Mouse (Mus musculus) limb, embryonic 15.5 days (tissue): ENCODE data around the gene 4931428F04Rik. TPM values are rescaled to one million over a fixed set of nuclear protein-coding genes. Genes with fewer than 3 reads are reported as not detected.

Source experiments
- ATAC-seq: fragments of 200-750 bp; cut with Nextera tagmentation; 2 replicates; pipeline ENCODE4 v1.8.0; 2017; ENCODE audit warnings: low read depth, moderate TSS enrichment; ENCODE audit not compliant: insufficient number of reproducible peaks, low FRiP score, low TSS enrichment
- H3K27ac ChIP-seq: fragments of 300-500 bp; sonication (generic); 2 replicates; pipeline ENCODE4 v1.5.1; 2015; ENCODE audit warnings: moderate library complexity, mild to moderate bottlenecking, inconsistent platforms
- H3K27me3 ChIP-seq: fragments of 300-500 bp; sonication (generic); 2 replicates; pipeline ENCODE4 v1.6.1; 2015; ENCODE audit warnings: inconsistent platforms
- H3K36me3 ChIP-seq: fragments of 300-500 bp; sonication (generic); 2 replicates; pipeline ENCODE4 v1.6.1; 2015; ENCODE audit warnings: inconsistent platforms
- H3K4me1 ChIP-seq: fragments of 300-500 bp; sonication (generic); 2 replicates; pipeline ENCODE4 v1.6.1; 2015; ENCODE audit warnings: inconsistent platforms
- H3K4me2 ChIP-seq: fragments of 300-500 bp; sonication (generic); 2 replicates; pipeline ENCODE4 v1.6.1; 2015; ENCODE audit warnings: mild to moderate bottlenecking, inconsistent platforms
- H3K4me3 ChIP-seq: fragments of 300-500 bp; sonication (generic); 2 replicates; pipeline ENCODE4 v1.5.1; 2015; ENCODE audit warnings: mild to moderate bottlenecking, inconsistent platforms
- H3K9ac ChIP-seq: fragments of 300-500 bp; sonication (generic); 2 replicates; pipeline ENCODE4 v1.6.1; 2015; ENCODE audit warnings: inconsistent platforms
- H3K9me3 ChIP-seq: fragments of 300-500 bp; sonication (generic); 2 replicates; pipeline ENCODE4 v1.6.1; 2016; ENCODE audit warnings: inconsistent platforms
- WGBS: fragments of 180-500 bp; shearing (Covaris S2); methylation state at CpG from one replicate; pipeline ENCODE4 v1.1.7; 2015; 5-methylcytosine and 5-hydroxymethylcytosine counted together
- polyA plus RNA-seq: library from polyadenylated mRNA; unstranded; fragments of >200 nt; fragmentation: Nextera tagmentation; extraction: Ambion mirVana; gene quantifications from 2 replicates; pipeline ENCODE4 v1.2.1, GENCODE M21; 2015

4931428F04Rik gene
- polyA plus RNA-seq, 1 experiment from 2014 or later, result 11.1 TPM

DNA sequence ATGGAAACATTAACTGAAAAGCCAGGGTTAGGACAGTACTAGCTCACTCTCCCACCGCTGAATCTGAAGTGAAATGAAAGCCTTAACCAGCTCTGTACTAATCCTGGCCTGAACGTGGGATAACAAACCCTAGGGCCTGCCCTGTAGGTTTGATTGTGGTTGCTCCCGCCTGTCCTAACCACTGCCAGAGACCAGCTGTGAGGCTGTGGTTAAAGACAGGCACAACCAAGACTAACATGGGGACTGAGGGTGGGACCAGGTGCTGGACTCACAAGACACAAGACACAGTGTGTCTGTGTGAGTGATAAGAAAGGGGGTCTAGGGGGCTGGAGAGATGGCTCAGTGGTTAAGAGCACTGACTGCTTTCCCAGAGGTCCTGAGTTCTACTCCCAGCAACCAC is 9.1 kb downstream of the 4931428F04Rik start:
- no peak for ATAC-seq

DNA sequence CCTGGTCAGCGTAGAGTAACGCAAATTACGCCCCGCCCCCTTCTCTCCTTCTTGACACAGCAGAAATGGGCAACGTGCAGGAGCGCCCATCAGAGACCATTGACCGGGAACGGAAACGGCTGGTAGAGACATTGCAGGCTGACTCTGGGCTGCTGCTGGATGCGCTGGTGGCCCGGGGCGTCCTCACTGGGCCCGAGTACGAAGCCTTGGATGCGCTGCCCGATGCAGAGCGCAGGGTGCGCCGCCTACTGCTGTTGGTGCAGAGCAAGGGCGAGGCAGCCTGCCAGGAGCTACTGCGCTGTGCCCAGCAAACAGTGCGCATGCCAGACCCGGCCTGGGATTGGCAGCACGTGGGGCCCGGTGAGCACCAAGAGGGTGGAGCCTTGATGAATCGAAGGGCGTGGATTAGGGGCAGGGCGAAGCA is 10.7 kb downstream of the 4931428F04Rik start:
- Histone ChIP-seq H3K4me2 (peak overlapping the region; percentile 53), H3K4me3 (peak overlapping the region; percentile 28), H3K4me1 (peaks cover 30% of the 10 kb centered on the region), H3K27ac (no peak overlapping the region), H3K27me3 (peaks cover 62% of the 10 kb centered on the region), H3K9ac (no peak overlapping the region), H3K36me3 (peaks cover 3% of the 10 kb centered on the region; the same call in 1 of the 2 replicates), H3K9me3 (no peaks in the 10 kb centered on the region)
- peak; percentile 30; the same call in 1 of the 2 replicates for ATAC-seq
- WGBS, result 4% methylated on average over 28 of the region's 28 CpGs

More for the DNA sequence above, 9.1 kb downstream of the 4931428F04Rik start:
- no peak overlapping the region for H3K4me2 ChIP-seq
- peaks cover 26% of the 10 kb centered on the region for H3K4me1 ChIP-seq
- no peak overlapping the region for H3K27ac ChIP-seq
- no peak overlapping the region for H3K4me3 ChIP-seq
- no peak overlapping the region for H3K9ac ChIP-seq
- peaks cover 12% of the 10 kb centered on the region; the same call in 1 of the 2 replicates for H3K36me3 ChIP-seq
- 63% methylated on average over 3 of the region's 3 CpGs for WGBS
- H3K9me3 ChIP-seq, result no peaks in the 10 kb centered on the region
- H3K27me3 ChIP-seq, result peaks cover 46% of the 10 kb centered on the region

DNA sequence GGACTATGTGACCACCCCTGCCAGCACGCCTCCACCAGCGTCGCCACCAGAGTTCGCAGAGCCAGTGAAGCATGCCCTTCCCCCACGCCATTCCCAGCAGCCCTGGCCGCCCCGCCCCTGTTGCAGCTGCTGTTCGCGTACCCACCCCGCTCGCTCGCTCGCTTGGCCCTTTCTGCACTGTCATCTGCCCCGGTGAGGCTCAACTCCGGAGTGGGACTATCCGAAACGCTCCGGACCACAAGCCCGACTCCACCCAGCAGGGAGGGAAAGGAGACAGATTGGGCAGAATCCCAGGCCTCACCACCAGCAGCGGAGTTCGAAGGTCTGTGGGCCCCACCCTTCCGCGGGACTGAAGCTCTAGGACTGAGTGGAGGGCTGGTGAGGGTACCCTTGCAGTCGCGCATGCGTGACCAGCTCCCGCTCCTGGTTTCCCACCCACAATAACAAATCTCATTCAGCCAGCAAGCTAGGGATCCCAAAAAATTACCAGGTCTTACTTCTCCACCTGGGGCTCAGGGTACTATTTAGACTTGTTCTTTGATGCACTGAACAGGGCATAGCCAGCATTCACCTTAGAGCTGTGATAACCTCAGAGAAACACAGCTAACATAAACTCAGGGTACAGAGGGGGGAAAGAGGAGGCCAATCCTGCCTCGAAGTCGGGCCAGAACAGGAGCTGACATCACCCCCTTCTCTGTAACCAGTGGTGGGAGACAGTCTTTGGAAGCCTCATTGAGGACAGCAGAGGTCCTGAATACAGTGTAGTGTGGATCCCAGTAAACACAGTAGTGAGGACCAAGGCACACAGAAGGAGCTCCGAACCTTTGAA is 13.2 kb downstream of the 4931428F04Rik start:
- peaks cover 82% of the 10 kb centered on the region for H3K27me3 ChIP-seq
- H3K9me3 ChIP-seq, result no peaks in the 10 kb centered on the region
- H3K36me3 ChIP-seq, result no peaks in the 10 kb centered on the region
- H3K27ac ChIP-seq, result no peak overlapping the region
- H3K9ac ChIP-seq, result peak overlapping the region; percentile 31
- peak; percentile 56; the same call in 1 of the 2 replicates for ATAC-seq
- H3K4me2 ChIP-seq, result peak overlapping the region; percentile 85
- WGBS, result 3% methylated on average over 30 of the region's 30 CpGs
- peaks cover 27% of the 10 kb centered on the region for H3K4me1 ChIP-seq
- H3K4me3 ChIP-seq, result peak overlapping the region; percentile 44

DNA sequence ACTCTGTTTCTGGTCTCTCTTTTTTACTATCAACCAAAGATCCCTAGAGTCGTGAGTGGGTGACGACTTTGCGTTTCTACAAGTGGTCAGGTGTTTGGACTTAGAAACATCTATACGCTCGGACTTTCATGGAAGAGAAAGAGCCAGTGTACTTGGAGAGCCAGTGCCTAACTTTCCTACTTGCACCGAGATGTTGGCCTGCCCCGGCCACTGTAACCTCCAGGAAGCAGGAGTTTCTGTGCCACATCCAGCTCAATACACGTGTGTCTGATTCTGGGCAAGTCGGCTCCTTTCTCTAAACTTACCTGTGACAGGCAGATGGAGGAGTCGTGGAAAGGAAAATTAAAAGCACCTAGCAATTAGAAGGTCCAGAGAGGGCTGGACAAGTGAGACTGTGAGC is 13.8 kb downstream of the 4931428F04Rik start, which contains the start of gene Nol3:
TSS of gene Nol3 (plus strand) at position 301 of the 400 bp plus-strand sequence.
- Histone ChIP-seq H3K9me3 (no peaks in the 10 kb centered on the region), H3K27me3 (peaks cover 89% of the 10 kb centered on the region), H3K4me2 (peak within 1 kb of the TSS; percentile 85), H3K4me1 (peaks cover 29% of the 10 kb centered on the region), H3K9ac (peak within 1 kb of the TSS; percentile 31), H3K27ac (no peak within 1 kb of the TSS), H3K36me3 (no peaks in the 10 kb centered on the region), H3K4me3 (peak within 1 kb of the TSS; percentile 44)
- ATAC-seq, result no peak
- WGBS, result 4% methylated on average over 10 of the region's 10 CpGs

DNA sequence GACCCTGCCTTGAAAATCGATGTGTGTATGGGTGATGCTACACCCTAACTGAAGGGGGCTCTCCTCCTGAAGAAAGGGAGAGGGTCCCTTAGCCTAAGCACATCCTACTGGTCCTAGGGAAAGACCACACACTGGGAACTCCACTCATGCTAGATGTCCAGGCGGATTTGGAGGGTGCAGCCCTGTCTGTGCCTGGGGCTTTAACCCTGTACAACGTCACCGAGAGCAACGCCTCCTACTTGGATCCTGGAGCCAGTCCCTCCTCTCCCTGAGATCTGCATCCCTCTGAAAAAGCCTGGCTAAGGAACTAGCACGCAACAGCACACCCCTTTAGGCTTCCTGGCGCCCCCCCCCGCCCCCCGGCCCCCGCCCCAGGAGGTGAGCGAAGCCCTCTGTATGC is 14.3 kb downstream of the 4931428F04Rik start:
- Histone ChIP-seq H3K4me2 (peak overlapping the region; percentile 85; the same call in 1 of the 2 replicates), H3K9ac (no peak overlapping the region), H3K36me3 (no peaks in the 10 kb centered on the region), H3K27ac (no peak overlapping the region), H3K4me3 (peak overlapping the region; percentile 44; the same call in 1 of the 2 replicates), H3K4me1 (peaks cover 33% of the 10 kb centered on the region), H3K27me3 (peaks cover 94% of the 10 kb centered on the region), H3K9me3 (no peaks in the 10 kb centered on the region)
- WGBS, result 5% methylated on average over 11 of the region's 11 CpGs
- no peak for ATAC-seq

DNA sequence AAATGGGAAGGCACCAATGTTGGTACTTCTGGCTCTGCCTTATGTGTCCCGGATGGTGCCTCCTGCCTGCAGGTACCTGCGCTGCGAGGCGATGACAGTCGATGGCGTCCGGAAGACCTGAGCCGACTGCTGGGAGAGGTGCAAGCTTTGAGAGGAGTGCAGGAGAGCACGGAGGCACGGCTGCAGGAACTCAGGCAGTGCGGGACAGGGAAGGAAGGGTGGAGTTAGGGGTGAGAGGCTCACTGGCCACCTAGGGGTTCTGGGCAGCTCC is 18.8 kb downstream of the 4931428F04Rik start:
- no peak for ATAC-seq
- Histone ChIP-seq H3K9me3 (no peaks in the 10 kb centered on the region), H3K4me2 (0 out of 2 replicates have a peak overlapping the region, but pooled peaks have one; percentile 83), H3K27ac (no peak overlapping the region), H3K4me3 (peak overlapping the region; percentile 8; the same call in 1 of the 2 replicates), H3K4me1 (peaks cover 39% of the 10 kb centered on the region), H3K27me3 (peaks cover 95% of the 10 kb centered on the region), H3K36me3 (no peaks in the 10 kb centered on the region), H3K9ac (0 out of 2 replicates have a peak overlapping the region, but pooled peaks have one; percentile 4)
- whole genome bisulfite sequencing, result 4% methylated on average over 11 of the region's 11 CpGs

DNA sequence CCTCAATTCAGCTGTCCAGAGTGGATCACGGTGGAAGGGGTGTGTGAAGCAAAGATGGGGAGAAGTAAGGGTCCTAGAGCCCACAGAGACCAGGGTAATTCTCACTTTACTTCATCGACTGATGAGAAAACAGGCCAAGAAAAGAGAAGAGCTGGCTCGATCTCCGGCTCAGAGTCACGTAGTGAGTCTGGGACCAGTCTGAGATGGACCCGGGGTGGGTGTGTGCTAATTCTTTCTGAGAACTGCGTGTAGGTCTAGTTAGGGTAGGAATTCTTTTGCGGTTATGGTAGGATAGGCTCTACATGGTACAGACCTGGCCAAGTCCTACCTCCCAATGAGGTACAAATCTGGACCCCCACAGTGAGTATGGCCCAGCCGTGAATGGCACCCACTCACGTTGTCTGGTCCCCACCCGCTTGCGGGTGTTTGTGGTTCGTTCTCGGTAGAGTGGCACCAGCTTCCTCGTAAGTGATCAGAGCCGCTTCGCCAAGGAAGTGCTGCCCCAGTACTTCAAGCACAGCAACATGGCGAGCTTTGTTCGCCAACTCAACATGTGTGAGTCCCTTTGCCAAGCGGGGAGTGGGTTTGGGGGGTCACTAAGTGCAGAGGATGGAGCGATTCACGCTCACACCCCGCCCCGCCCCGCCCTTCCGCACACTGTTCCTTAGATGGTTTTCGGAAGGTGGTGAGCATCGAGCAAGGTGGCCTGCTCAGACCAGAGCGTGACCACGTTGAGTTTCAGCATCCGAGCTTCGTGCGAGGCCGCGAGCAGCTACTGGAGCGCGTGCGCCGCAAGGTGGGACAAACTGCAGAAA is 19.4 kb downstream of the 4931428F04Rik start:
- Histone ChIP-seq H3K4me1 (peaks cover 38% of the 10 kb centered on the region), H3K9me3 (no peaks in the 10 kb centered on the region), H3K36me3 (no peaks in the 10 kb centered on the region), H3K27me3 (peaks cover 93% of the 10 kb centered on the region), H3K4me2 (peak overlapping the region; percentile 83), H3K9ac (0 out of 2 replicates have a peak overlapping the region, but pooled peaks have one; percentile 7), H3K4me3 (peak overlapping the region; percentile 43), H3K27ac (no peak overlapping the region)
- 4% methylated on average over 39 of the region's 39 CpGs for WGBS
- no peak for ATAC-seq

DNA sequence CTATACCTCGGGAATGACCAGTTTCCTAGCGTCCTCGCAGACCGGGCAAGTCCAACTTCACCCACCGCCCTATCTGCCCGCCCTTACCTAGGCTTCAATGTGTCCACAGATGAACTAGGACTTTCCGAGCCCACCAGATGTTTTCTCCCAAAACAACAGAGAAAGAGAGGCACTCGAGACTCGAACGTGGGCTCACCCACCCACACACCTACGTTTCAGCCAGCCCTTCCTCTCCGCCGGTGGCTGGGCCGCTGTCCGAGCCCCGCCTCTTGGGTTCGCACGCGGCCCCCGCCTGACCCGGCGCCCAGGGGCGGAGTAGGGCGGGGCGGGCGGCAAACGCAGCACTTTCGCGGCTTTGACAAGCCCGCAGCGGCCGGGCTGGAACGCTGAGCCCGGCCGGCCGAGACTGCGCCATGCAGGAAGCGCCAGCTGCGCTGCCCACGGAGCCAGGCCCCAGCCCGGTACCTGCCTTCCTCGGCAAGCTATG is 20.2 kb downstream of the 4931428F04Rik start, which contains the start of gene Hsf4:
TSS of gene Hsf4 (plus strand) at position 341 of the 487 bp plus-strand sequence.
- Histone ChIP-seq H3K4me2 (peak within 1 kb of the TSS; percentile 83), H3K4me1 (peaks cover 42% of the 10 kb centered on the region), H3K27ac (no peak within 1 kb of the TSS), H3K9me3 (no peaks in the 10 kb centered on the region), H3K27me3 (peaks cover 85% of the 10 kb centered on the region), H3K9ac (0 out of 2 replicates have a peak within 1 kb of the TSS, but pooled peaks have one; percentile 7), H3K36me3 (no peaks in the 10 kb centered on the region), H3K4me3 (peak within 1 kb of the TSS; percentile 43)
- WGBS, result 1% methylated on average over 42 of the region's 42 CpGs
- ATAC-seq, result no peak

DNA sequence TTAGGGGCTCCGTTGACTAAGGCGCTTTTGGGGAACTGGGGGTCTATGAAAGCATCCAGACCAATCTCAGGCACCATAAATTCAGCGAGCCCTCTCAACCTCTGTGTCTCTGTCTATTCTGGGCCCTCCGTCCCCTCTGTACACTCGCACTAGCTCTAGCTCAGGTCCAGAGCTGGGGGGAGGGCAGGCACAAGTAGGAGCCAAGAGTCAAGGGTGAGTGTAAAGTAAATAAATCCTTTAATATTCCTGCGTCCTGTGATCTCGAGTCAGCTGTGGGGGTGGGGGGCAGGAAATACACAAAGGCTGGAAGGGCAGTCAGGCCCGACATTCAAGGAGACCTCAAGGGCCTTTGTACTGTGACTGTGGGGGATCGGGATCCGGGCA is 20.6 kb downstream of the 4931428F04Rik start:
- Histone ChIP-seq H3K36me3 (no peaks in the 10 kb centered on the region), H3K4me2 (peak overlapping the region; percentile 83), H3K4me3 (peak overlapping the region; percentile 43), H3K9me3 (no peaks in the 10 kb centered on the region), H3K9ac (no peak overlapping the region), H3K27ac (no peak overlapping the region), H3K4me1 (peaks cover 43% of the 10 kb centered on the region), H3K27me3 (peaks cover 82% of the 10 kb centered on the region)
- WGBS, result 6% methylated on average over 10 of the region's 10 CpGs
- no peak for ATAC-seq

DNA sequence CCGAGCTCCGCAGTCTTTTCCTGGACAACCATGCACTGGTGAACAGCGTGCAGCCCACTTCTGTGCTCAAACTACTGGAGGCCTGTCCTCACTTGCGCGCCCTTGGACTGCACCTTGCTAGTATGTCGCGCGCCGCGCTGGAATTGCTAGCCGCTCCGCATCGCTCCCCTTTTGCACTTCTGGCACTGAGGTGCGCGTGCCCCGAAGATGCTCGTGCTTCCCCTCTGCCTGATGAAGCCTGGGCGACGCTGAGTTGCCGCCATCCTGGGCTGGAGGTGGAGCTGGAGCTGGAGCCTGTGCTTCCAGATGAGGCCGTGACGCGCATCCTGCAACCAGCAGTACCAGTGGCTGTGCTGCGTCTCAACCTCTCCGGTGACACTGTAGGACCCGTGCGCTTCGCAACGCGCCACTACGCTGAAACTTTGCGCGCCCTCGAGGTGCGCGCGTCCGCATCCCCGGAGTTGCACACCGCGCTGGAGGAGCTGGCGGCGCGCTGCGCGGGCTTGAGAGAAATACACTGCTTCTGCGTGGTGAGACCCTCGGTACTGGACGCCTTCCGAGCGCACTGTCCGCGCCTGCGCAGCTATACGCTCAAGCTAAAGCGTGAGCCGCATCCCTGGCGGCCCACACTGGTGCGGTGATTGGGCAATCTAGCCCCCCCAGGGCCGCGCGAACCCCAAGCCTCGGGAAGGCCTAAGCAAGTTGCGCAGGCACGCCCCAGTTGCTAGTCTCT is 21.2 kb downstream of the 4931428F04Rik start:
- Histone ChIP-seq H3K9me3 (no peaks in the 10 kb centered on the region), H3K4me3 (peak overlapping the region; percentile 43), H3K9ac (no peak overlapping the region), H3K27ac (no peak overlapping the region), H3K4me1 (peaks cover 47% of the 10 kb centered on the region), H3K36me3 (no peaks in the 10 kb centered on the region), H3K27me3 (peaks cover 83% of the 10 kb centered on the region), H3K4me2 (peak overlapping the region; percentile 83)
- 2% methylated on average over 65 of the region's 65 CpGs for WGBS
- ATAC-seq, result no peak

DNA sequence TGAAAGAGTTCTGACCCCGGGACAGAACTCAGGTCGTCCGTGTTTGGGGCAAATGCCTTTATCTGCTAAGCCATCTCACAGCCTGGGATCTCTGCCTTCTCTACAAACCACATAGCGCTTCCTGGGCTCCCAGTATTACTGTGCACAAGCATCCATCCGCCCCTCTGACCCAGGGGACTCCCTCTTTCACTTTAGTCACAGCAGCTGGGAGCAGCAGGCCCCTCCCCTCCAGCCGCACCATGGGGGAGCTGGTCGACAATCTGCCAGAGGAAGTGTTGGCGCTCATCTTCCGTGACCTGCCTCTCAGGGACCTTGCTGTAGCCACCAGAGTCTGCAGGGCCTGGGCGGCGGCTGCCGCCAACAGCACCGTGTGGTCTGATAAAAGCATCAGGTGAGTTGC is 22.9 kb downstream of the 4931428F04Rik start:
- H3K27me3 ChIP-seq, result peaks cover 73% of the 10 kb centered on the region
- H3K9ac ChIP-seq, result no peak overlapping the region
- no peak overlapping the region for H3K4me2 ChIP-seq
- no peak overlapping the region for H3K4me3 ChIP-seq
- ATAC-seq, result no peak
- WGBS, result 36% methylated on average over 13 of the region's 13 CpGs
- no peak overlapping the region for H3K27ac ChIP-seq
- H3K9me3 ChIP-seq, result no peaks in the 10 kb centered on the region
- peaks cover 46% of the 10 kb centered on the region for H3K4me1 ChIP-seq
- no peaks in the 10 kb centered on the region for H3K36me3 ChIP-seq
